Mouse (Mus musculus) intestine, embryonic 14.5 days (tissue): ENCODE data around the gene Crim1. TPM values are rescaled to one million over a fixed set of nuclear protein-coding genes. Genes with fewer than 3 reads are reported as not detected.

Experiments
- ATAC-seq: fragments of 200-750 bp; cut with Nextera tagmentation; replicated peaks from 2 replicates; pipeline ENCODE4 v1.8.0; 2017; ENCODE audit warnings: low read depth, moderate number of reproducible peaks, moderate TSS enrichment, moderate library complexity; ENCODE audit not compliant: low FRiP score, low TSS enrichment
- DNase-seq: peaks from one replicate; pipeline ENCODE4 v3.0.0-alpha.2; 2018; ENCODE audit warnings: low spot score
- H3K27ac ChIP-seq: fragments of 300-500 bp; sonication (generic); 2 replicates; pipeline ENCODE4 v1.5.1; 2014; ENCODE audit warnings: low read depth, mild to moderate bottlenecking, control low read depth
- H3K27me3 ChIP-seq: fragments of 300-500 bp; sonication (generic); replicated peaks from 2 replicates; pipeline ENCODE4 v1.6.1; 2014; ENCODE audit warnings: low read length, control low read depth; ENCODE audit not compliant: control insufficient read depth, insufficient read depth
- H3K36me3 ChIP-seq: fragments of 300-500 bp; sonication (generic); 2 replicates; pipeline ENCODE4 v1.6.1; 2014; ENCODE audit warnings: low read length, control low read depth; ENCODE audit not compliant: control insufficient read depth, insufficient read depth
- H3K4me1 ChIP-seq: fragments of 300-500 bp; sonication (generic); replicated peaks from 2 replicates; pipeline ENCODE4 v1.6.1; 2014; ENCODE audit warnings: low read length, control low read depth, mixed read lengths; ENCODE audit not compliant: control insufficient read depth, insufficient read depth
- H3K4me2 ChIP-seq: fragments of 300-500 bp; sonication (generic); 2 replicates; pipeline ENCODE4 v1.6.1; 2014; ENCODE audit warnings: low read length
- H3K4me3 ChIP-seq: fragments of 300-500 bp; sonication (generic); 2 replicates; pipeline ENCODE4 v1.5.1; 2014; ENCODE audit warnings: low read depth, low read length, control low read depth, mixed read lengths
- H3K9ac ChIP-seq: fragments of 300-500 bp; sonication (generic); 2 replicates; pipeline ENCODE4 v1.6.1; 2014; ENCODE audit warnings: mild to moderate bottlenecking, low read length
- H3K9me3 ChIP-seq: fragments of 300-500 bp; sonication (generic); 2 replicates; pipeline ENCODE4 v1.6.1; 2016; ENCODE audit warnings: low read length, control low read depth; ENCODE audit not compliant: control insufficient read depth
- WGBS: fragments of 180-500 bp; shearing (Covaris S2); extraction: QIAGEN DNeasy Blood & Tissue Kit; methylation state at CpG from one replicate; pipeline ENCODE4 v1.1.7; 2014; 5-methylcytosine and 5-hydroxymethylcytosine counted together
- polyA plus RNA-seq: library from polyadenylated mRNA; unstranded; fragments of >200 nt; fragmentation: Nextera tagmentation; extraction: Ambion mirVana; gene quantifications from 2 replicates; pipeline ENCODE4 v1.2.1, GENCODE M21; 2014

Gene Crim1
- polyA plus RNA-seq = 6.1 and 6.9 TPM in 2 replicates

GRCm38 (mm10) chr17:78199626-78200560 lies at the start of gene Crim1:
Gene Crim1, plus strand, starts transcription at chr17:78200248.
- Histone ChIP-seq H3K4me2 (peak within 1 kb of the TSS; percentile 93), H3K36me3 (no peaks in the 10 kb centered on the region), H3K27ac (peak within 1 kb of the TSS; percentile 95), H3K4me3 (peak within 1 kb of the TSS; percentile 71), H3K4me1 (peaks cover 23% of the 10 kb centered on the region), H3K9ac (peak within 1 kb of the TSS; percentile 78), H3K27me3 (no peaks in the 10 kb centered on the region), H3K9me3 (no peaks in the 10 kb centered on the region)
- peak; percentile 81 for ATAC-seq
- WGBS = under 1% methylated on average over 62 of the region's 90 CpGs
- peak; percentile 88 for DNase-seq

- Histone ChIP-seq H3K27me3 (no peaks in the 10 kb centered on the region), H3K4me1 (no peaks in the 10 kb centered on the region), H3K36me3 (no peaks in the 10 kb centered on the region), H3K9ac (no peak overlapping the region), H3K27ac (no peak overlapping the region), H3K4me2 (no peak overlapping the region), H3K4me3 (no peak overlapping the region), H3K9me3 (no peaks in the 10 kb centered on the region)
- WGBS = 71% methylated on average over 13 of the region's 13 CpGs
- DNase-seq = no peak
- ATAC-seq = peak; percentile 82
Observed at GRCm38 (mm10) chr17:78151479-78152282, 48.4 kb upstream of the Crim1 start.

- H3K9ac ChIP-seq = no peak overlapping the region
- no peaks in the 10 kb centered on the region for H3K27me3 ChIP-seq
- ATAC-seq (no peak), DNase-seq (no peak)
- no peak overlapping the region for H3K27ac ChIP-seq
- H3K4me1 ChIP-seq = no peaks in the 10 kb centered on the region
- H3K4me3 ChIP-seq = no peak overlapping the region
- H3K9me3 ChIP-seq = no peaks in the 10 kb centered on the region
- 25% methylated on average over 5 of the region's 5 CpGs for WGBS
- H3K4me2 ChIP-seq = no peak overlapping the region
- H3K36me3 ChIP-seq = no peaks in the 10 kb centered on the region
Observed at GRCm38 (mm10) chr17:78163278-78163677, 36.8 kb upstream of the Crim1 start.

GRCm38 (mm10) chr17:78163724-78164236 lies 36.3 kb upstream of the Crim1 start:
- no peaks in the 10 kb centered on the region for H3K27me3 ChIP-seq
- H3K36me3 ChIP-seq = no peaks in the 10 kb centered on the region
- no peak overlapping the region for H3K27ac ChIP-seq
- no peak for ATAC-seq
- no peak overlapping the region for H3K4me3 ChIP-seq
- no peaks in the 10 kb centered on the region for H3K4me1 ChIP-seq
- no peak overlapping the region for H3K4me2 ChIP-seq
- no peak for DNase-seq
- H3K9ac ChIP-seq = no peak overlapping the region
- H3K9me3 ChIP-seq = no peaks in the 10 kb centered on the region
- 76% methylated on average over 10 of the region's 10 CpGs for WGBS

DNA sequence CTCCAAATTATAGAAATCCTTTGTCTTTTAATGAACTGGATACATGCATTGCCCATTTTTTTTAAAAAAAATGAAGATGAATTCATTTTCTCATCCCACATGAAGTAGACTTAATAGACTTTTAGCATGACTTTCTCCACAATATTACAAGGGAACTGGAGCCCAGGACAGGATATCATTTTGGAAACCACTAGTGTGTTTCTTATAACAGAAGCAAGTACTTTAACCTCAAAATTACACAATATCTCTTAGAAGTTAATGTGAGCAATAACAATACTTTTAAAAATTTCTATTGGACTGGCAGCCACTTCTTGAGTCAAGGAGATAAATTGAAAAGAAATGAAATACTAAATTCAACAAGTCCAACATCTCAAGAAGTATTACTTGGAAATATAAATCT lies 34.2 kb upstream of the Crim1 start:
- no peak for ATAC-seq

GRCm38 (mm10) chr17:78166566-78166965 lies 33.5 kb upstream of the Crim1 start:
- Histone ChIP-seq H3K9me3 (no peaks in the 10 kb centered on the region), H3K4me3 (no peak overlapping the region), H3K4me2 (no peak overlapping the region), H3K27ac (no peak overlapping the region), H3K4me1 (no peaks in the 10 kb centered on the region), H3K27me3 (no peaks in the 10 kb centered on the region), H3K36me3 (no peaks in the 10 kb centered on the region), H3K9ac (no peak overlapping the region)
- WGBS = 67% methylated on average over 4 of the region's 4 CpGs
- DNase-seq (no peak), ATAC-seq (no peak)

More for the DNA sequence above, 34.2 kb upstream of the Crim1 start:
- Histone ChIP-seq H3K9ac (no peak overlapping the region), H3K27ac (no peak overlapping the region), H3K27me3 (no peaks in the 10 kb centered on the region), H3K9me3 (no peaks in the 10 kb centered on the region), H3K36me3 (no peaks in the 10 kb centered on the region), H3K4me1 (no peaks in the 10 kb centered on the region), H3K4me3 (no peak overlapping the region), H3K4me2 (no peak overlapping the region)
- DNase-seq = no peak

- 67% methylated on average over 2 of the region's 2 CpGs for WGBS
- no peak overlapping the region for H3K9ac ChIP-seq
- H3K4me1 ChIP-seq = no peaks in the 10 kb centered on the region
- no peak overlapping the region for H3K4me2 ChIP-seq
- DNase-seq (no peak), ATAC-seq (no peak)
- no peaks in the 10 kb centered on the region for H3K9me3 ChIP-seq
- H3K27me3 ChIP-seq = no peaks in the 10 kb centered on the region
- H3K4me3 ChIP-seq = no peak overlapping the region
- H3K27ac ChIP-seq = no peak overlapping the region
- H3K36me3 ChIP-seq = no peaks in the 10 kb centered on the region
Observed at GRCm38 (mm10) chr17:78172371-78172770, 27.7 kb upstream of the Crim1 start.

DNA sequence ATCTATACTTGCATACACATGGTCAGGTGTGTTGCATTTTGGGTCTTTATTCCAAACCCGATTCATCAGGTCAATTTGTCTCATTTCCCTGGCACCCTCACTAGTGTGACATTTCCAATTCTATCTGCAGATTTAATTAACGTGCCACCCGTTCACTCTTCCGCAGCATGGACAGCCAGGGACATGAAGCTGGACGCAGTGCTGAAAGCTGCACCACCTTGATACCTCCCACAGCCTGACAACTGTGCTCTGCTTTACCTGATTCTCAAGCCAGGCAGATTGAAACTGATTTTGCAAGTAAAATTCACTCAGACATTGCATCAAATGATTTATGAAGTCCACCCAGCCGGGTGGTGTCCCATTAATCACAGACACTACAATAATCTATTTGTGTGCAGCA lies 19.3 kb upstream of the Crim1 start:
- WGBS = 88% methylated on average over 6 of the region's 6 CpGs
- DNase-seq = no peak
- ATAC-seq = no peak

More for the DNA sequence above, 19.3 kb upstream of the Crim1 start:
- Histone ChIP-seq H3K9me3 (no peaks in the 10 kb centered on the region), H3K27ac (no peak overlapping the region), H3K27me3 (no peaks in the 10 kb centered on the region), H3K4me1 (no peaks in the 10 kb centered on the region), H3K9ac (no peak overlapping the region), H3K4me3 (no peak overlapping the region), H3K4me2 (no peak overlapping the region), H3K36me3 (no peaks in the 10 kb centered on the region)
